Comparison of ENCODE assay signal across 9 mouse cellular contexts in genomic region chr9:75197297-75197696, GRCm38 (mm10). TPM values are rescaled to one million over a fixed set of nuclear protein-coding genes. Genes with fewer than 3 reads are reported as not detected.
DNase-seq lines count a peak whose midpoint lies in the region; TF ChIP-seq lines count a peak whose summit lies in the region.
"Had no signal": no experiment of that assay in that cellular context is flagged by ENCODE, and none has a peak within 500 bp of the region (broad histone marks: within the 10 kb centered on the region; RNA-seq: fewer than 3 reads in every experiment).

No protein-coding gene starts in this region.

- peak; percentile 37; the same call in 1 of the 2 replicates for TF ChIP-seq CTCF in gastrocnemius, adult 2 months (IDR thresholded peaks at IDR 0.05)
- TF ChIP-seq CTCF in cerebellum, adult 2 months (IDR thresholded peaks at IDR 0.05; ENCODE audit: borderline replicate concordance, insufficient read depth, low read depth, low read length), result peak; percentile 88

- H3K4me3 ChIP-seq in gastrocnemius, adult 2 months, result no peak overlapping the region
- no peak overlapping the region for H3K4me3 ChIP-seq in cerebellum, adult 2 months (replicated peaks; ENCODE audit: insufficient read depth, low read depth, low read length)
- no peak overlapping the region for H3K4me3 ChIP-seq in hindbrain, embryonic 10.5 days
- H3K4me3 ChIP-seq in midbrain, embryonic 10.5 days, result no peak overlapping the region
- H3K4me3 ChIP-seq in limb, embryonic 10.5 days, result no peak overlapping the region
- H3K4me3 ChIP-seq: liver, embryonic 13.5 days had no signal

- H3K9me3 ChIP-seq in hindbrain, embryonic 10.5 days, result no peaks in the 10 kb centered on the region
- H3K9me3 ChIP-seq in midbrain, embryonic 10.5 days (replicated peaks), result no peaks in the 10 kb centered on the region
- H3K9me3 ChIP-seq in limb, embryonic 10.5 days (replicated peaks), result no peaks in the 10 kb centered on the region
- H3K9me3 ChIP-seq: liver, embryonic 13.5 days had no signal

- H3K36me3 ChIP-seq in hindbrain, embryonic 10.5 days, result peaks cover 73% of the 10 kb centered on the region
- H3K36me3 ChIP-seq in midbrain, embryonic 10.5 days, result peaks cover 86% of the 10 kb centered on the region
- peaks cover 52% of the 10 kb centered on the region for H3K36me3 ChIP-seq in limb, embryonic 10.5 days
- H3K36me3 ChIP-seq: liver, embryonic 13.5 days had no signal

- peak; percentile 22; the same call in 1 of the 2 replicates for TF ChIP-seq POLR2A in cerebellum, adult 2 months (IDR thresholded peaks at IDR 0.05; ENCODE audit: borderline replicate concordance, insufficient read depth, low read length)

- H3K27ac ChIP-seq in gastrocnemius, adult 2 months, result no peak overlapping the region
- no peak overlapping the region; the same call in 1 of the 2 replicates for H3K27ac ChIP-seq in cerebellum, adult 2 months (ENCODE audit: insufficient read depth, low read length)
- peak overlapping the region; percentile 13 for H3K27ac ChIP-seq in hindbrain, embryonic 10.5 days
- H3K27ac ChIP-seq in midbrain, embryonic 10.5 days (replicated peaks), result no peak overlapping the region
- no peak overlapping the region for H3K27ac ChIP-seq in limb, embryonic 10.5 days
- H3K27ac ChIP-seq: liver, embryonic 13.5 days had no signal

- H3K27me3 ChIP-seq in cerebellum, adult 2 months (ENCODE audit: control insufficient read depth, insufficient read depth, low read length), result no peaks in the 10 kb centered on the region
- H3K27me3 ChIP-seq in hindbrain, embryonic 10.5 days (ENCODE audit: insufficient read depth, poor library complexity, severe bottlenecking), result no peaks in the 10 kb centered on the region
- H3K27me3 ChIP-seq in midbrain, embryonic 10.5 days (ENCODE audit: low read depth, poor library complexity, severe bottlenecking), result no peaks in the 10 kb centered on the region
- H3K27me3 ChIP-seq in limb, embryonic 10.5 days (ENCODE audit: low read depth, poor library complexity, severe bottlenecking), result no peaks in the 10 kb centered on the region
- H3K27me3 ChIP-seq: liver, embryonic 13.5 days had no signal

- WGBS in cerebellum, adult 2 months, result 7% methylated on average over 6 of the region's 6 CpGs
- WGBS in hindbrain, embryonic 10.5 days, result 52% methylated on average over 6 of the region's 6 CpGs
- 57% methylated on average over 6 of the region's 6 CpGs for WGBS in midbrain, embryonic 10.5 days
- 71% methylated on average over 6 of the region's 6 CpGs for WGBS in limb, embryonic 10.5 days

- intact Hi-C loops in gastrocnemius, adult 2 months (cut with DNase I), result loop anchor here (5.0 to 10.0 kb wide), 2 partner anchors 145 to 292 kb away; no protein-coding TSS in a partner anchor
- intact Hi-C loops in gastrocnemius, postnatal 36 days (cut with DNase I), result no loop called here

- DNase-seq in gastrocnemius, adult 2 months, result no peak
- no peak for DNase-seq in gastrocnemius, postnatal 36 days
- DNase-seq in right cerebral cortex, adult 18-20 months, result peak; percentile 65
- DNase-seq in right cerebral cortex, postnatal 36 days (ENCODE audit: low spot score in 2 of 2), result no peak
- DNase-seq in cerebellum, adult 2 months, result peak; percentile 83 to 90
- DNase-seq in hindbrain, embryonic 10.5 days (ENCODE audit: low spot score), result no peak
- DNase-seq in midbrain, embryonic 10.5 days (ENCODE audit: low spot score), result peak; percentile 25
- no peak for DNase-seq in limb, embryonic 10.5 days (ENCODE audit: low spot score)
- DNase-seq: liver, embryonic 13.5 days had no signal

- H3K4me1 ChIP-seq in cerebellum, adult 2 months (ENCODE audit: control insufficient read depth, insufficient read depth, low read length), result peaks cover 11% of the 10 kb centered on the region
- 0 out of 2 replicates have a peak, but pooled peaks cover 11% of the 10 kb centered on the region for H3K4me1 ChIP-seq in hindbrain, embryonic 10.5 days (replicated peaks)
- H3K4me1 ChIP-seq in midbrain, embryonic 10.5 days, result 0 out of 2 replicates have a peak, but pooled peaks cover 5% of the 10 kb centered on the region
- H3K4me1 ChIP-seq in limb, embryonic 10.5 days, result no peaks in the 10 kb centered on the region
- H3K4me1 ChIP-seq: liver, embryonic 13.5 days had no signal

RNA-seq across cellular contexts. Expression of gene Myo5c, which starts 34.5 kb away (rescaled TPM):
- total RNA-seq in gastrocnemius, adult 2 months (2021), result 10 to 100 TPM; 10.8 to 13.6 TPM
- total RNA-seq in gastrocnemius, postnatal 36 days (2021), result 1 to 10 TPM; 7.3 to 9.9 TPM
- polyA plus RNA-seq in cerebellum, adult 2 months (2012; rRNA removed), result 3.9 and 4.1 TPM in 2 replicates
- 0.52 and 1.6 TPM in 2 replicates for polyA plus RNA-seq in hindbrain, embryonic 10.5 days (2016; fragmentation: Nextera tagmentation; extraction: Ambion mirVana)
- 0.52 and 0.77 TPM in 2 replicates for polyA plus RNA-seq in midbrain, embryonic 10.5 days (2016; fragmentation: Nextera tagmentation; extraction: Ambion mirVana)
- polyA plus RNA-seq in limb, embryonic 10.5 days (2016; fragmentation: Nextera tagmentation; extraction: Ambion mirVana), result 0.41 and 0.58 TPM in 2 replicates

Comparison
In these comparisons a context has a peak if more than half of its experiments do, and no peak if none do; other contexts are left out.
1. DNase-seq: peak in right cerebral cortex, adult 18-20 months (single experiment), cerebellum, adult 2 months (2 of 2) and midbrain, embryonic 10.5 days (single experiment); none in gastrocnemius, adult 2 months (single experiment), gastrocnemius, postnatal 36 days (0 of 2), right cerebral cortex, postnatal 36 days (0 of 2), hindbrain, embryonic 10.5 days (single experiment) and limb, embryonic 10.5 days (single experiment).